Mouse (Mus musculus): ENCODE measurements around the gene Gnptab. TPM values are rescaled to one million over a fixed set of nuclear protein-coding genes. Genes with fewer than 3 reads are reported as not detected.
A peak's percentile ranks its signal among the peaks of the same experiment; 100 is the strongest.
"Not testable (repeated sequence)": the region's sequence is repeated elsewhere in the genome, so short reads cannot be mapped to it uniquely, and the experiment has no call there.

Gnptab gene
- polyA plus RNA-seq, 1 experiment from 2014 or later: 6.8 TPM

GRCm38 (mm10) chr10:88460122-88460820 is 81.3 kb downstream of the Gnptab start:
- H3K4me3 ChIP-seq: no peak overlapping the region
- 0 out of 2 replicates have a peak, but pooled peaks have one; percentile 31 for ATAC-seq (ENCODE audit: extremely low read depth, insufficient number of reproducible peaks, low FRiP score, low TSS enrichment)
- no peaks in the 10 kb centered on the region for H3K4me1 ChIP-seq
- no peaks in the 10 kb centered on the region for H3K27me3 ChIP-seq (replicated peaks)
- H3K27ac ChIP-seq (replicated peaks): no peak overlapping the region
- no peak overlapping the region for H3K4me2 ChIP-seq
- no peak overlapping the region for H3K9ac ChIP-seq
- H3K9me3 ChIP-seq: no peaks in the 10 kb centered on the region
- 64% methylated on average over 18 of the region's 18 CpGs for WGBS
- H3K36me3 ChIP-seq: no peaks in the 10 kb centered on the region

GRCm38 (mm10) chr10:88482866-88483265 is 103.9 kb downstream of the Gnptab start:
- WGBS: 83% methylated on average over 10 of the region's 10 CpGs
- not testable (repeated sequence) for H3K4me2 ChIP-seq; H3K4me3 ChIP-seq; ATAC-seq (ENCODE audit: extremely low read depth, insufficient number of reproducible peaks, low FRiP score, low TSS enrichment); H3K9ac ChIP-seq; H3K27ac ChIP-seq (replicated peaks); H3K4me1 ChIP-seq; H3K9me3 ChIP-seq; H3K27me3 ChIP-seq (replicated peaks)
- H3K36me3 ChIP-seq: peaks cover 16% of the 10 kb centered on the region

GRCm38 (mm10) chr10:88488629-88489028 is 109.7 kb downstream of the Gnptab start:
- H3K36me3 ChIP-seq: peaks cover 18% of the 10 kb centered on the region
- WGBS: 83% methylated on average over 5 of the region's 5 CpGs
- no peaks in the 10 kb centered on the region for H3K9me3 ChIP-seq
- H3K4me1 ChIP-seq: no peaks in the 10 kb centered on the region
- no peak overlapping the region for H3K4me2 ChIP-seq
- H3K27me3 ChIP-seq (replicated peaks): no peaks in the 10 kb centered on the region
- no peak overlapping the region for H3K27ac ChIP-seq (replicated peaks)
- no peak overlapping the region for H3K9ac ChIP-seq
- ATAC-seq (ENCODE audit: extremely low read depth, insufficient number of reproducible peaks, low FRiP score, low TSS enrichment): no peak
- H3K4me3 ChIP-seq: no peak overlapping the region

- no peak overlapping the region for H3K9ac ChIP-seq
- H3K9me3 ChIP-seq: no peaks in the 10 kb centered on the region
- WGBS: 62% methylated on average over 7 of the region's 7 CpGs
- no peak overlapping the region for H3K4me3 ChIP-seq
- H3K4me2 ChIP-seq: no peak overlapping the region
- ATAC-seq (ENCODE audit: extremely low read depth, insufficient number of reproducible peaks, low FRiP score, low TSS enrichment): no peak; the same call in 1 of the 2 replicates
- H3K4me1 ChIP-seq: no peaks in the 10 kb centered on the region
- no peaks in the 10 kb centered on the region for H3K27me3 ChIP-seq (replicated peaks)
- no peak overlapping the region for H3K27ac ChIP-seq (replicated peaks)
- H3K36me3 ChIP-seq: 0 out of 2 replicates have a peak, but pooled peaks cover 2% of the 10 kb centered on the region
Measured at GRCm38 (mm10) chr10:88491632-88492031, 112.7 kb downstream of the Gnptab start.

GRCm38 (mm10) chr10:88492658-88493057 is 113.7 kb downstream of the Gnptab start:
- Histone ChIP-seq H3K36me3 (0 out of 2 replicates have a peak, but pooled peaks cover 2% of the 10 kb centered on the region), H3K27me3 (replicated peaks) (no peaks in the 10 kb centered on the region), H3K4me2 (no peak overlapping the region), H3K27ac (replicated peaks) (no peak overlapping the region), H3K4me1 (no peaks in the 10 kb centered on the region), H3K9ac (no peak overlapping the region), H3K4me3 (no peak overlapping the region), H3K9me3 (no peaks in the 10 kb centered on the region)
- 75% methylated on average over 8 of the region's 8 CpGs for WGBS
- no peak for ATAC-seq (ENCODE audit: extremely low read depth, insufficient number of reproducible peaks, low FRiP score, low TSS enrichment)

GRCm38 (mm10) chr10:88494959-88495587 is 116.1 kb downstream of the Gnptab start:
- H3K9ac ChIP-seq: no peak overlapping the region
- no peaks in the 10 kb centered on the region for H3K9me3 ChIP-seq
- no peaks in the 10 kb centered on the region for H3K27me3 ChIP-seq (replicated peaks)
- no peak overlapping the region for H3K4me3 ChIP-seq
- H3K27ac ChIP-seq (replicated peaks): no peak overlapping the region
- no peak for ATAC-seq (ENCODE audit: extremely low read depth, insufficient number of reproducible peaks, low FRiP score, low TSS enrichment)
- no peaks in the 10 kb centered on the region for H3K36me3 ChIP-seq
- no peak overlapping the region for H3K4me2 ChIP-seq
- H3K4me1 ChIP-seq: no peaks in the 10 kb centered on the region
- WGBS: 69% methylated on average over 4 of the region's 4 CpGs

Other genes starting within 250 kb of the Gnptab start
- gene Parpbp, start 232.2 kb upstream of the Gnptab start, polyA plus RNA-seq (2015; fragmentation: Nextera tagmentation; extraction: Ambion mirVana): 10.2 and 11.9 TPM in 2 replicates
- gene Nup37, start 232.1 kb upstream of the Gnptab start, polyA plus RNA-seq (2015; fragmentation: Nextera tagmentation; extraction: Ambion mirVana): 35.2 and 35.5 TPM in 2 replicates
- gene Washc3, start 178.0 kb upstream of the Gnptab start, polyA plus RNA-seq (2015; fragmentation: Nextera tagmentation; extraction: Ambion mirVana): 47.9 and 48.3 TPM in 2 replicates
- 1.2 and 1.4 TPM in 2 replicates for gene Dram1, start 52 bp upstream of the Gnptab start, polyA plus RNA-seq (2015; fragmentation: Nextera tagmentation; extraction: Ambion mirVana)
- gene Sycp3, start 80.4 kb downstream of the Gnptab start, polyA plus RNA-seq (2015; fragmentation: Nextera tagmentation; extraction: Ambion mirVana): 0.31 and 0.36 TPM in 2 replicates
- gene Chpt1, start 124.9 kb downstream of the Gnptab start, polyA plus RNA-seq (2015; fragmentation: Nextera tagmentation; extraction: Ambion mirVana): 14.2 and 22.7 TPM in 2 replicates
- 2.0 and 3.4 TPM in 2 replicates for gene Mybpc1, start 226.0 kb downstream of the Gnptab start, polyA plus RNA-seq (2015; fragmentation: Nextera tagmentation; extraction: Ambion mirVana)